Mouse (Mus musculus) liver, embryonic 14.5 days (tissue): Measurements from ENCODE around the gene Olfr644. TPM values are rescaled to one million over a fixed set of nuclear protein-coding genes. Genes with fewer than 3 reads are reported as not detected.

Source experiments
- ATAC-seq: fragments of 200-750 bp; cut with Nextera tagmentation; 2 replicates; pipeline ENCODE4 v1.8.0; 2017; ENCODE audit warnings: moderate number of reproducible peaks, mild to moderate bottlenecking, moderate library complexity; ENCODE audit not compliant: insufficient read depth
- DNase-seq, 3 experiments: peaks; one replicate each; pipeline ENCODE4 v3.0.0-alpha.2; 2012 to 2013; ENCODE audit warnings: low read depth in 3 of 3, low spot score in 3 of 3
- H3K27ac ChIP-seq: fragments of 300-500 bp; sonication (generic); 2 replicates; pipeline ENCODE4 v1.5.1; 2014; ENCODE audit warnings: moderate library complexity, mild to moderate bottlenecking, control low read depth, inconsistent platforms
- H3K27me3 ChIP-seq: fragments of 300-500 bp; sonication (generic); 2 replicates; pipeline ENCODE4 v1.6.1; 2014; ENCODE audit warnings: mild to moderate bottlenecking, low read length, moderate library complexity; ENCODE audit not compliant: control insufficient read depth, insufficient read depth
- H3K36me3 ChIP-seq: fragments of 300-500 bp; sonication (generic); replicated peaks from 2 replicates; pipeline ENCODE4 v1.6.1; 2014; ENCODE audit warnings: low read depth; ENCODE audit not compliant: control insufficient read depth, insufficient read depth
- H3K4me1 ChIP-seq, 2 experiments: fragments of 200-500 bp in 1 of 2; fragments of 300-500 bp in 1 of 2; sonication (generic) in 1 of 2; replicated peaks; 2 replicates each; pipeline ENCODE4 v1.6.1; 2012 to 2014; ENCODE audit warnings: antibody characterized with exemption in 1 of 2, inconsistent platforms in 1 of 2, low read length in 1 of 2; ENCODE audit not compliant: control insufficient read depth in 2 of 2, insufficient read depth in 2 of 2
- H3K4me2 ChIP-seq: fragments of 300-500 bp; sonication (generic); 2 replicates; pipeline ENCODE4 v1.6.1; 2014; ENCODE audit warnings: low read depth, mild to moderate bottlenecking, control low read depth, moderate library complexity
- H3K4me3 ChIP-seq, 2 experiments: fragments of 200-500 bp in 1 of 2; fragments of 300-500 bp in 1 of 2; sonication (generic) in 1 of 2; 2 replicates each; pipeline ENCODE4 v1.5.1; 2012 to 2014; ENCODE audit warnings: low read depth in 2 of 2, low read length in 2 of 2, mild to moderate bottlenecking in 2 of 2, control low read depth in 1 of 2, inconsistent platforms in 1 of 2, moderate library complexity in 1 of 2; ENCODE audit not compliant: insufficient read depth in 1 of 2
- H3K9ac ChIP-seq: fragments of 300-500 bp; sonication (generic); replicated peaks from 2 replicates; pipeline ENCODE4 v1.6.1; 2014; ENCODE audit warnings: mild to moderate bottlenecking, control low read depth, moderate library complexity
- H3K9me3 ChIP-seq: fragments of 300-500 bp; sonication (generic); 2 replicates; pipeline ENCODE4 v1.6.1; 2016; ENCODE audit warnings: low read length, mixed read lengths; ENCODE audit not compliant: control insufficient read depth
- CTCF ChIP-seq: IDR thresholded peaks from 2 replicates; pipeline ENCODE4 v1.5.1; 2016; ENCODE audit warnings: antibody characterized with exemption, low read depth, control low read depth
- EP300 ChIP-seq: IDR thresholded peaks from 2 replicates; pipeline ENCODE4 v1.6.1; 2016; ENCODE audit warnings: antibody characterized with exemption, low read depth
- WGBS: fragments of 180-500 bp; shearing (Covaris S2); extraction: QIAGEN DNeasy Blood & Tissue Kit; methylation state at CpG from one replicate; pipeline ENCODE4 v1.1.7; 2014; ENCODE audit not compliant: insufficient replicate concordance; 5-methylcytosine and 5-hydroxymethylcytosine counted together
- polyA plus RNA-seq, 2 experiments: library from polyadenylated mRNA; depleted of rRNA in 1 of 2; stranded (reverse) in 1 of 2; unstranded in 1 of 2; fragments of >200 nt; fragmentation: Nextera tagmentation in 1 of 2; extraction: Ambion mirVana in 1 of 2; gene quantifications; 2 replicates each; pipeline versions ENCODE4 v1.2.1 to v1.2.3; 2012 to 2014

The Olfr644 gene
- not detected in 2 replicates for polyA plus RNA-seq (2012; rRNA removed)
- not detected in 2 replicates for polyA plus RNA-seq (2014; fragmentation: Nextera tagmentation; extraction: Ambion mirVana)

GRCm38 (mm10) chr7:104071769-104072168, at the start of gene Olfr644:
Gene Olfr644, minus strand, starts transcription at chr7:104071869.
- H3K36me3 ChIP-seq = no peaks in the 10 kb centered on the region
- TF ChIP-seq EP300 (no peak), CTCF (no peak)
- H3K9ac ChIP-seq = no peak within 1 kb of the TSS
- no peaks in the 10 kb centered on the region for H3K4me1 ChIP-seq
- no peak within 1 kb of the TSS for H3K4me2 ChIP-seq
- H3K27ac ChIP-seq = no peak within 1 kb of the TSS
- DNase-seq (no peak), ATAC-seq (no peak)
- H3K27me3 ChIP-seq = no peaks in the 10 kb centered on the region
- no peak within 1 kb of the TSS for H3K4me3 ChIP-seq
- H3K9me3 ChIP-seq = no peaks in the 10 kb centered on the region
- WGBS = 50% methylated on average over 2 of the region's 2 CpGs

DNA sequence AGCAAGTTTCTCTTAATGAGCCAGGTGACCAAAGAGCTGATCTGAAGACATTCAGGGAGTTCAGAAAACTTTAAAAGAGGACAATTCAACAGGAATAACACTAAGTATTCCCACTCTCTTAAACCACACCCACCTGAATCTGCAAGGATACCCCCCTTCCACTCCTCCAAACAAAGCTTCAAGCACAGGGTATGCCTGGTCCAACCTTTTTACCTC, 33.0 kb upstream of the Olfr644 start, which contains the start of gene Olfr646:
TSS of gene Olfr646 (plus strand) at position 117 of the 216 bp plus-strand sequence.
- Histone ChIP-seq H3K36me3 (no peaks in the 10 kb centered on the region), H3K9ac (no peak within 1 kb of the TSS), H3K27me3 (no peaks in the 10 kb centered on the region), H3K9me3 (no peaks in the 10 kb centered on the region), H3K4me2 (no peak within 1 kb of the TSS), H3K27ac (no peak within 1 kb of the TSS), H3K4me3 (no peak within 1 kb of the TSS), H3K4me1 (peaks cover 0 to 2% of the 10 kb centered on the region in 2 experiments; a peak in 1 of 4 replicates)
- TF ChIP-seq CTCF = no peak
- no peak for TF ChIP-seq EP300
- DNase-seq = no peak
- no peak for ATAC-seq

DNA sequence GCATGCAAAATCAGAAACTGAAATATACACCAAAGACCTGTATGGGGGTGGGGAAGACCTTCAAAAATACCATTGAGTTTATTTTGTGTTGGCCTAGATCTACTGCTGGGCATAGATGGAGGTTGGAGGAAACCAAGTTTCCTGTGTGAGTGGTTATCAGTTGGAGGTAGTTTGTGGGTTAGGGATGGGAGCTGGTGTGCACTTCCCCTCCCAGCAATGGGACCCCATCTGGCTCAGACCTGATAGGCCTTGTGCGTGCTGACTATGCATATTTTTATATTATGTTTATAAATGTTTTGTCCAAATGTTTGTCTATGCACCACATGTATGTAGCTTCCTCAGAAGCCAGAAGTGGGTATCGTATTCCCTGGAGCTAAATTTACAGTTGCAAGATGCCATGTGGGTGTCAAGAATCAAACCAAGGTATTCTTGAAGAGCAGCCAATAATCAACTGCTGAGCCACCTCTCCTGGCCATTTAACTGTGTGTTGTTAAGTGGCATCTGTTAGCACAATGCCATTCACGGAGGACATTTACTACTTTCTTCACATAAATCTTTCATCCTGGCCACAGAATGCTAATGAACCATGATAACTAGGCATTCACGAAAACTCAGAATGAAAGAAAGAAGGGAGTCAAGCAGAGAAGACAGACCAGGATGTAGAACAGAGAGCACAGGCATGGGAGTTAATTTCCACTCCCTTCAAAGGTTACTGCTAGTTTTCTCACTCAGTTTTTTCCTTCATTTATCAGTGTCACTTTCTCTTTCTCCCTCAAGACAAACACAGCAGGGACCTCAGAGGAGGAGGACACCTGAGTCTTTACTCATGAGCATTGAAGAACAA, 32.5 kb upstream of the Olfr644 start:
- TF ChIP-seq EP300 (0 out of 2 replicates have a peak, but pooled peaks have one; percentile 18), CTCF (no peak)
- Histone ChIP-seq H3K27ac (no peak overlapping the region), H3K4me3 (no peak overlapping the region), H3K9ac (no peak overlapping the region), H3K4me1 (peaks cover 0 to 2% of the 10 kb centered on the region in 2 experiments; a peak in 1 of 4 replicates), H3K4me2 (no peak overlapping the region), H3K36me3 (no peaks in the 10 kb centered on the region), H3K27me3 (no peaks in the 10 kb centered on the region), H3K9me3 (no peaks in the 10 kb centered on the region)
- WGBS = 12% methylated on average over 4 of the region's 4 CpGs
- peak; percentile 62; the same call in 1 of the 2 replicates for ATAC-seq
- no peak for DNase-seq

GRCm38 (mm10) chr7:104085365-104085764, 13.7 kb upstream of the Olfr644 start, which contains the start of gene Olfr645:
Gene Olfr645, minus strand, starts transcription at chr7:104085465.
- H3K4me3 ChIP-seq = no peak within 1 kb of the TSS
- WGBS = 48% methylated on average over 1 of the region's 1 CpGs
- no peak within 1 kb of the TSS for H3K27ac ChIP-seq
- H3K9me3 ChIP-seq = no peaks in the 10 kb centered on the region
- no peak for TF ChIP-seq EP300
- no peak for TF ChIP-seq CTCF
- H3K4me2 ChIP-seq = no peak within 1 kb of the TSS
- H3K4me1 ChIP-seq = no peaks in the 10 kb centered on the region
- H3K27me3 ChIP-seq = no peaks in the 10 kb centered on the region
- no peak for ATAC-seq
- H3K36me3 ChIP-seq = no peaks in the 10 kb centered on the region
- DNase-seq = no peak
- no peak within 1 kb of the TSS for H3K9ac ChIP-seq

GRCm38 (mm10) chr7:104061345-104061744, 10.3 kb downstream of the Olfr644 start, which contains the start of gene 4930516K23Rik:
Gene 4930516K23Rik, minus strand, starts transcription at chr7:104061445.
- TF ChIP-seq CTCF = no peak
- no peak for TF ChIP-seq EP300
- no peak within 1 kb of the TSS for H3K4me2 ChIP-seq
- H3K9ac ChIP-seq = no peak within 1 kb of the TSS
- H3K9me3 ChIP-seq = no peaks in the 10 kb centered on the region
- no peaks in the 10 kb centered on the region for H3K36me3 ChIP-seq
- 25% methylated on average over 2 of the region's 2 CpGs for WGBS
- H3K4me1 ChIP-seq = no peaks in the 10 kb centered on the region
- no peak for ATAC-seq
- no peak within 1 kb of the TSS for H3K27ac ChIP-seq
- no peaks in the 10 kb centered on the region for H3K27me3 ChIP-seq
- no peak for DNase-seq
- H3K4me3 ChIP-seq = no peak within 1 kb of the TSS
